Mouse (Mus musculus) B cell, adult 2 months (primary cell): ENCODE results near the gene Tmem121b.

Source experiments
- DNase-seq, 2 experiments: peaks; one replicate each; pipeline ENCODE4 v3.0.0; 2022

Gene Tmem121b

GRCm38 (mm10) chr6:120463884-120464283 lies 29.7 kb downstream of the Tmem121b start:
- peak; percentile 64 to 69 for DNase-seq

GRCm38 (mm10) chr6:120463086-120463871 lies 30.3 kb downstream of the Tmem121b start, which contains the start of gene Il17ra:
Gene Il17ra (plus strand): TSS chr6:120463247.
- DNase-seq: peak; percentile 94 to 96

GRCm38 (mm10) chr6:120462251-120462650 lies 31.4 kb downstream of the Tmem121b start:
- no peak for DNase-seq

- no peak for DNase-seq
Measured at GRCm38 (mm10) chr6:120461217-120461616, 32.4 kb downstream of the Tmem121b start.

GRCm38 (mm10) chr6:120457751-120458150 lies 35.9 kb downstream of the Tmem121b start:
- DNase-seq: no peak

GRCm38 (mm10) chr6:120457074-120457473 lies 36.5 kb downstream of the Tmem121b start:
- peak; percentile 47 to 64 for DNase-seq

- no peak for DNase-seq
Measured at GRCm38 (mm10) chr6:120454627-120455077, 39.0 kb downstream of the Tmem121b start.

GRCm38 (mm10) chr6:120453556-120453955 lies 40.1 kb downstream of the Tmem121b start:
- DNase-seq: no peak

GRCm38 (mm10) chr6:120453103-120453445 lies 40.5 kb downstream of the Tmem121b start:
- peak; percentile 21 to 24 for DNase-seq

- DNase-seq: peak; percentile 55 to 67
Measured at GRCm38 (mm10) chr6:120452384-120453102, 41.1 kb downstream of the Tmem121b start.

GRCm38 (mm10) chr6:120450208-120450607 lies 43.4 kb downstream of the Tmem121b start:
- no peak for DNase-seq

GRCm38 (mm10) chr6:120443363-120444355 lies 49.9 kb downstream of the Tmem121b start:
- DNase-seq: no peak

GRCm38 (mm10) chr6:120442171-120442749 lies 51.3 kb downstream of the Tmem121b start:
- DNase-seq: no peak
